Mouse (Mus musculus): ENCODE results near the gene 2010315B03Rik. TPM values are rescaled to one million over a fixed set of nuclear protein-coding genes. Genes with fewer than 3 reads are reported as not detected.

Gene 2010315B03Rik
- polyA plus RNA-seq, 1 experiment: 5.7 TPM

Other genes with a start within 250 kb of the 2010315B03Rik start
- gene Ccr2, start 210.7 kb downstream of the 2010315B03Rik start, polyA plus RNA-seq (2012; rRNA removed): 1.0 and 2.2 TPM in 2 replicates
- 1.7 and 4.5 TPM in 2 replicates for gene Ccr5, start 191.2 kb downstream of the 2010315B03Rik start, polyA plus RNA-seq (2012; rRNA removed)
- 146 and 147 TPM in 2 replicates for gene Ppp2r3d, start 164.2 kb upstream of the 2010315B03Rik start, polyA plus RNA-seq (2012; rRNA removed)
- gene Gm21836, start 181.1 kb upstream of the 2010315B03Rik start, polyA plus RNA-seq (2012; rRNA removed): not detected in 2 replicates

Measured in large intestine, adult 2 months (tissue).